Mouse (Mus musculus) neural tube, embryonic 14.5 days (tissue): ENCODE measurements around the gene Per2. TPM values are rescaled to one million over a fixed set of nuclear protein-coding genes. Genes with fewer than 3 reads are reported as not detected.

ENCODE experiments used
- polyA plus RNA-seq: library from polyadenylated mRNA; unstranded; fragments of >200 nt; fragmentation: Nextera tagmentation; extraction: Ambion mirVana; gene quantifications from 2 replicates; pipeline ENCODE4 v1.2.1, GENCODE M21; 2014

Gene Per2
- polyA plus RNA-seq, 1 experiment from 2014 or later, result 3.7 TPM

Other genes starting within 250 kb of the Per2 start
- gene Ube2f, start 209.0 kb downstream of the Per2 start, polyA plus RNA-seq, result 60.2 and 61.9 TPM in 2 replicates
- gene Scly, start 161.0 kb downstream of the Per2 start, polyA plus RNA-seq, result 8.4 and 11.6 TPM in 2 replicates
- 0.10 and 0.11 TPM in 2 replicates for gene Espnl, start 137.2 kb downstream of the Per2 start, polyA plus RNA-seq
- 0.17 TPM in 1 of 2 replicates, not detected in the other for gene Klhl30, start 108.3 kb downstream of the Per2 start, polyA plus RNA-seq
- gene Erfe, start 92.9 kb downstream of the Per2 start, polyA plus RNA-seq, result 0.17 TPM in 1 of 2 replicates, not detected in the other
- 145 and 150 TPM in 2 replicates for gene Ilkap, start 60.5 kb downstream of the Per2 start, polyA plus RNA-seq
- gene Hes6, start 45.3 kb downstream of the Per2 start, polyA plus RNA-seq, result 100 and 101 TPM in 2 replicates
- 7.7 and 8.7 TPM in 2 replicates for gene Traf3ip1, start 35.3 kb upstream of the Per2 start, polyA plus RNA-seq
- gene Asb1, start 81.2 kb upstream of the Per2 start, polyA plus RNA-seq, result 14.4 and 20.0 TPM in 2 replicates